Comparison of ENCODE assay signal across 10 mouse cellular contexts in genomic region chr1:111660950-111661349, GRCm38 (mm10).
"Had no signal": no experiment of that assay in that cellular context is flagged by ENCODE, and none has a peak within 500 bp of the region (broad histone marks: within the 10 kb centered on the region; RNA-seq: fewer than 3 reads in every experiment).

No protein-coding gene starts in this region.

- H3K27me3 ChIP-seq: liver, embryonic 15.5 days; neural tube, embryonic 12.5 days had no signal

- DNase-seq: kidney, adult 8-10 months; lung, adult 2 months; thymus, postnatal 14 days had no signal

- H3K4me3 ChIP-seq: left cerebral cortex, adult 2 months; limb, embryonic 10.5 days; liver, embryonic 15.5 days; neural tube, embryonic 12.5 days had no signal

- H3K9ac ChIP-seq: liver, embryonic 15.5 days; neural tube, embryonic 12.5 days had no signal

- H3K36me3 ChIP-seq: limb, embryonic 10.5 days; liver, embryonic 15.5 days; neural tube, embryonic 12.5 days had no signal

- H3K4me1 ChIP-seq: limb, embryonic 10.5 days; liver, embryonic 15.5 days; neural tube, embryonic 12.5 days had no signal

- H3K27ac ChIP-seq: left cerebral cortex, adult 2 months; limb, embryonic 10.5 days; liver, embryonic 15.5 days; neural tube, embryonic 12.5 days; stomach, postnatal 0 days had no signal

- H3K4me2 ChIP-seq: liver, embryonic 11.5 days; liver, embryonic 15.5 days; neural tube, embryonic 12.5 days had no signal

- ATAC-seq: lung, postnatal 0 days had no signal

- H3K9me3 ChIP-seq: limb, embryonic 10.5 days; liver, embryonic 15.5 days; neural tube, embryonic 12.5 days had no signal
